Comparison of ENCODE assay signal across 15 mouse cellular contexts in the genomic region with DNA sequence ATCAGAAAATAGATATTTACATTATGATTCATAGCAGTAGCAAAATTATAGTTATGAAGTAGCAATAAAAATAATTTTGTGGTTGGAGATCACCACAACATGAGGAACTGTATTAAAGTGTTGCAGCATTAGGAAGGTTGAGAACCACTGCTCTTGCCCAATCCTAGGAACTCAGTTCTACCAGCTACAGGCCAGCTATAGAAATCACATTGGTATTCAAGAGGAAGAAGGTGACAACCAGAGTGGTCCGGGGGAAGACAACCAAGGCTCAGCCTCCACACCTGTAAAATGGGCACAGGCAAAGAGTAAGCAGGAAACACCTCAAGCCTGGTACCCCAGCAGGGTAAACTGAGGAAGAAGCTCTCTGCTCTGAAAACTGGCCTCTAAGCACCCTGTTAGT. TPM values are rescaled to one million over a fixed set of nuclear protein-coding genes. Genes with fewer than 3 reads are reported as not detected.
"Had no signal": no experiment of that assay in that cellular context is flagged by ENCODE, and none has a peak within 500 bp of the region (broad histone marks: within the 10 kb centered on the region; RNA-seq: fewer than 3 reads in every experiment).

No protein-coding gene starts in this region.

- DNase-seq: lung, adult 18-20 months; lung, embryonic 14.5 days; lung, postnatal 14 days; lung, postnatal 36 days; right cerebral cortex, postnatal 25 days; right cerebral cortex, postnatal 4 days; spleen, adult 18-20 months; thymus, adult 18-20 months; thymus, postnatal 14 days; thymus, postnatal 36 days had no signal

- ATAC-seq: midbrain, embryonic 13.5 days; midbrain, embryonic 15.5 days had no signal

RNA-seq across cellular contexts. Expression of a gene that starts 10.2 kb away (rescaled TPM):
- total RNA-seq: midbrain, postnatal 0 days; monocyte, adult 5-6 weeks had no signal

RNA-seq across cellular contexts. Expression of a gene that starts 27.9 kb away (rescaled TPM):
- total RNA-seq: monocyte, adult 5-6 weeks; neutrophil, adult 5-6 weeks had no signal
